Mouse (Mus musculus): Measurements from ENCODE around the gene Lck. TPM values are rescaled to one million over a fixed set of nuclear protein-coding genes. Genes with fewer than 3 reads are reported as not detected.

Lck gene
- under 1 TPM; 0.86 to 0.91 TPM for total RNA-seq (2021)

DNA sequence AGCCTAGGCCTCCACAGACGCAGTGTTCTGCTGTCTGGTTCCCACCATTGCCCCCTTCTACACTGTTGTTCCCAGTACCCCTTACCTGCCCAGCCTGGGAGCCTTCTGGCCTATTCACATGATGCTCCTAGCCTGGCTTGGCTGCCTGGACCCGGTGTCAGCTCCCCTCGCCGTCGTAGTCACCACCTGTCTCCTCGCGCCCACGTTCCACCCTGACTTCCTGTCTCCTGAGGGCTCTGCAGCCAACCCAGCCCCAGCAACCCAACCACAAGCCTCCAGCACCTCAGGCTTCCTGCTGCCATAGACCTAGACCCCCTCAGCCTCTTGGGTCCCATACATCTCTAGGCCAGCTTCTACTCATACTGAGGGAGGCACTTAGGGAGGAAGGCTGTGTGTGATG lies at the start of gene Lck:
Gene Lck, minus strand, starts transcription at position 212 of the 400 bp plus-strand sequence.
- DNase-seq = no peak

DNA sequence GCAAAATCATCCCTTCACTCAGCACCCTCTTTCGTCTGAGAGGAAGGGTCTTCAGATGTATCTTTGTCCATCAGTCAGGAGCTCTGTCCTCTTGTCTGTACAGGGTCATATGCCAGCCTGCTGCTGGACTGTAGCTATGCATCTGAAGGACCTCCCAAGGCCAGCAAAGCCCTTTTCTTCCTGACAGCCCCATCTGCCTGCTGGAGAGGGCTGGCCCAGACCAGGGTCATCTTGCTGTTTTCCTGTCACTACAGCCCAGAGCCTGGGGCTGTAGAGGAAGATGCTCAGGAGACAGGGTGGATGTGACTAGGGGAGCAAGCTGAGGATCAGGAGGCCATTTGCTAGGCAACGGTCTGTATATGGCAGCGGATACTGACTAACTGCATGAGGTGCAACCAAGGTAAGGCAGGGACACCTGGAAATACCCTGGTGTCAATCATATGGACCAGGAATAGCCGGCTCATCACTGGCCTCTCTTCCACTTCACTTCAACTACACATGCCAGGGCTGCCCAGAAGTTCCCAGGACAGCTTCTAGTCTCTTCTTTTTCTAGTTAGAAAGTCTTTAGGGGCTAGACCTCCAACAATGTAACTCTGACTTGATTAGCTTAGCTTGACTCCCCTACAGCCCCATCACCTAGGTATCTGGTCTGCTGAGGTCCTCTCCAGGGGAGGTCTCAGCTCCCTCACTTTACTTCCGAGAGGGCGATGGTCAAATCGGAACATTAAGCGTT lies 49.5 kb upstream of the Lck start:
- no peak for DNase-seq

DNA sequence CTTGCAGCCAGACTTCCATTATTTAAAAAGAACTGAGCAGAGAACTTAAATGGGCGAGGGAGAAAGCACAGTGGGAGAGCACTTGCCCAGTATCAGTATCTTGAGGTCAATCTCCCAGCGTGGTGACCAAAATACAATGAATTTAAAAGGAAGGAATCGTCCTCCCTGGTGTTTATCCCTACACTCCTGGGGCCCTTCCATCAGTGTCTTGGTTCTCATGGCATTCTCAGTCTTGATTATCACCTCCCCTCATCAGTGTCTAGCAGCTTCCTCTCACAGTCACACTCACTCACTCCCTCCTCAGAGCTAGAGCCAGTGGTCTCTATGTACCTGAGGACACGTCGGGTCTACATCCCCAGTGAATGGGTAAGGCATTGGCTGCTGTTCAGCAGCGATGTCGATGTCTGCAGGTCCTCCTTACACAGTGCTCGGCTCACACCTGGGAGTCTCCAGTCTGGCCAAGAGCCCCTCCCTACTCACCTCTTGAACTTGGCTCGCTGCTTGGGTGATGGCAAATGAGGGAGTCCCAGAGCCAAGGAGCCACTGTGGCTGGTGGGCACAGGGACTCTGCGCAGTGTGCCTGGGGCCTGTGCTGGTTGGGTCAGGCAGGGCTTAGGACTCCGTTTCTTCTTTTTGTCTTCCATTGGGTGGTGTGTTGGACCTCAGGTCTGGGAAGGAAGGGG lies 48.8 kb upstream of the Lck start:
- DNase-seq = no peak

DNA sequence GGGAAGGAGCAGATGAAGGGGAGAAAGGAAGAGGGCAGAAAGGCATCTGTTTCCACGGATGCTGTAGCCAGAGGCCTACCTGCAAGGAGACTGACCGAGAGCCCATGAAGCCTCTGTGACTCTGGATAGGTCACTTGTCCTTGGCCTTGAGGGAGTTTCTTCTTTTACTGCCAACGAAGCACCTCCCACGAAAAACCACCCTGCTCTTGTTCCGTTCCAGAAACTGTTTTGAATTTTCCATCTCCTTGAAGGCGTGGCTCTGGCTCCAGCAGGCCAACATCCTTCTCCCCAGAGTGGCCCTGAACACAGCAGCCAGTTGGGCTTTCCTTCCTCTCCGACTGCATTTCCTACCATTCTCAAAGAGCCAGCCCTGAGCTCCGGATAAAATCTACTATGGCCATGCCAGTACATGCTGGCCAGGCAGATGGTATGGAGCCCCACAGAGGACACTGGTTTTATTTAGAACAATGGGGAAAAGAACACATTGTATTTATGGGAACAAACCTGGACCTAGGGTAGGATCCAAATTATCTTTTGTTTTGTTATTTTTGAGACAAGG lies 47.9 kb upstream of the Lck start:
- peak; percentile 37 for DNase-seq

DNA sequence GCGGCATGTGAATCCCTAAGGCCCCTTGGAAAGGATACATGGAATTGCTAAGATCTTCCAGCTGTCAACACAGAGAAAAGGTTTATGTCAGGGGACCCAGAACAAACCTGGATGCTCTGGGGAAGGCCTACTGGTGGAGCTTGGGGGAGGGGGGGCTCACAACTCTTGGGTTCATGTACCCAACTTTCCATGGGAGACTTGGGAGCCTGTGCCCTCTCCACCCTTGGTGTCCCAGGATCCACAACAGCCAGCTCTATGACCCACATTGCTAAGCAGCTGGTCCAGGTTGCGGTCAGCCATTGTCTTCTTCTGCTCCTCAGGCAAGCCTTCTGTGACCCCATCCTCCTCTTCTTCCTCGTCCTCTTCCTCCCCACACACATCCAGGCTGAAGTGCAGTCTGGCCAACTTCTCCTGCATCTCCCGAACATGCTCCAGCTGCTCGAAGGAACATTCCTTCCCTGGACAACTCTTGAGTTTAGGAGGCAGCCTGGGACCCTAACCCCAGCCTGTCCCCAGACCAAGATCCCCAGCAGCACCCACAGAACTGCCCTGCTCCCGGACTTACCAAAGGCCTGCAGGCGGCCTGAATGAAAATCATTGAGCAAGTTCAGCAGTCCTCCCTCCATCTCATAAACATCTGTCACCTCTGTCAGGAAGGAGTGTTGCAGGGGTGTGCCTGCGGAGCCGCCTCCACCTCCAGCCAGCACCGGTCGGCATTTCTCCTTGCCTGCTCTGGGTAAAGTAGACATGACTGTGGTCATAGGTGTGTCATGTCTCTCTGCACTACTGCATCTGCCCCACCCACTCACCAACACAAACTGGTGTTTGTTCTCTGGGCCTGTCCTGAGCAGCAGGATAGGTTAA lies 47.2 kb upstream of the Lck start:
- no peak for DNase-seq

DNA sequence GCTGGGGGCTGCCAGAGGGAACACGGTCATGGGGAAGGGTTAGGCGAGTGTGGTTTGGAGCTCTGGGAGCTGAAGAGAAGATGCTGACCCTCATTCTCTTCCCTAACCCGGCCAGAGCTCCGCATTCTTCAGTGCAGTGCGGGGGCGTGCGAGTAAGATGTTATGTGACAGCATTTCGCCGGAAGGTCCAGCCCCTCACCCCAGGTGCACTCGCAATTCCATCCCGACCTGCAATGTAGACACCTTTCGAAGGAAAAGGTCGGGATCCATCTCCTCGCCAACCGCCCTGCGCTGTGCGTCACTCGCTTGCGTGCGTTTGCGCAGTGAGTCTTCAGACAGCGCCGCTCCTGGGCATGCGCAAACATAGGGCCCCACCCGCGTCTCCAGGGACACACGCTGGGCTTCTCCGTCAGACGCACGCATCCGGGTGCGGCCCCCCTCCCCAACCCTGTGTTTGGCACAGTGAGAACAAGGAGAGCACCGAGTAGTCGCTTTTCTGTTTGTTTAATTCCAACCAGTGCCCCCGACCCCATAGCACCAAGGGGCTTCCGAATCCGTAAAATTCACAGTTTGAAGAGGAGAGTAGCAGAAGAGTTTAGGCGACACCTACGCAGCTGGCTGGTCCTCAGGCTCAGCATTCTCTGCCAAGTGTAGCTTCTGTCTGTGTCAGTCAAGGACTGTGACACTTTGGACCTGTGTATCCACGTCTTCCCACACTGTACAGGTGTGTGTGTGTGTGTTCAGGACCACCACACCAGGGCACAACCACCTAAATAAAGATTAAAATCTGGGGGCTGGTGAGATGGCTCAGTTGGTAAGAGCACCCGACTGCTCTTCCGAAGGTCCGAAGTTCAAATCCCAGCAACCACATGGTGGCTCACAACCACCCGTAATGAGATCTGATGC lies 45.6 kb upstream of the Lck start, which contains the start of gene Iqcc:
Gene Iqcc, minus strand, starts transcription at position 314 of the 906 bp plus-strand sequence.
- DNase-seq = peak; percentile 97

DNA sequence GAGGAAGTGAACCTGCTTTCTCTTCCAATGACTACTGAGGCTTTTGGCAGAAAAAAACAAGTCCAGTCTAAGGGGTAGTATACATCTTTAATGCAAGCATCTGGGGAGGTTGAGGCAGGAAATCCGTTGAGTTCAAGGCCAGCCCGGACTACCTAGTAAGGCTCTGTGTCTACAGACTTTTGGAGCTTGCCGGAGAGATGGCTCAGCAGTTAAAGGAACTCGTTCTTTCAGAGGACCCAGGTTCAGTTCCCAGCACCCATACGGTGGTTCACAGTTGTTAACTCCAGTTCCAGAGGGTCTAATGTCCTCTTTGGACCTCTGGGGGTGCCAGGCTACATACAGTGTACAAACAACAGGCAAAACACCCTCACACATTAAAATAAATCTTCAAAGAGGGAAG lies 44.6 kb upstream of the Lck start:
- DNase-seq = no peak

DNA sequence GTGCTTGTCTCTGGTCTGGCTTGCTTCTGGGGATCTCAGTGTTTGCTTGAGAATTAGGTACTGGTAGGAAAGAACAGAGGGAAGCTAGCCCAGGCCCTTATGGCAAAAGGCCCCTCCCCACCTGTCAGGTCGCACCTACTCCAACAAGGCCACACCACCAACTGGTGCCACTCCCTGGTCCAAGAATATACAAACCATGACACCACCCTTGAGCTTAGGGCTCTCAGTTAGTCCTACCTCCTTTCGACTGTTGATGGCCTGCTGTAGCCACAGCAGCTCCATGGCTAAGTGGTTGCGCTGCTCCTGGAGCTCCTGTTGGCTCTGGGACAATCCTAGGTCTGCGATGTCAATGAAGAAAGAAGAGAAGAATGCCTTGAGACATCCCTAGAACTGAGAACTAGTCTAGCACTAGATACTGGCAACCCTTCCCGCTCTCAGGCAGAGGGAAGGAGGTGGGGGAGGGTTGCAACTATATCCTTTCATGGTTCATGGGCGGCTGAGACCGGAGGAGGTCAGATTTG lies 43.7 kb upstream of the Lck start:
- no peak for DNase-seq

DNA sequence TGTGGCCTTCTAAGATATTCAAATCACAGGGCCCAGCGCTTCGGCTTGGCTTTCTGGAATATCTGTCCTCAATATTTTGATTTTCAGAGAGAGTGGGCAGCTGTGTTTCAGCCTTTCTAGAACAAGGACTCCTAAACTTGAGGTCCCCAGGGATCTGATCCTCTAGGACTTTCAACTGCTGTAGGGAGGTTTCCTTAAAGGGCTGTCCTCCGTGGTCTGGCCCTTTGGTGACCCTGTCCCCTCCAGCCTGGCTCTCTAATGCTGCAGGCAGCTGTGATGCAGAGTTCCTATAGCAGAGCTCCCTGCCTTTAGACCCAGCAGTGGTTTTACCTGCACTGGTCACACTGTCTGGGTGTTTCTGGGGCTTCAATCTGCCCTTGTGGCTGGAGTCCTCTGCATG lies 43.2 kb upstream of the Lck start:
- no peak for DNase-seq

DNA sequence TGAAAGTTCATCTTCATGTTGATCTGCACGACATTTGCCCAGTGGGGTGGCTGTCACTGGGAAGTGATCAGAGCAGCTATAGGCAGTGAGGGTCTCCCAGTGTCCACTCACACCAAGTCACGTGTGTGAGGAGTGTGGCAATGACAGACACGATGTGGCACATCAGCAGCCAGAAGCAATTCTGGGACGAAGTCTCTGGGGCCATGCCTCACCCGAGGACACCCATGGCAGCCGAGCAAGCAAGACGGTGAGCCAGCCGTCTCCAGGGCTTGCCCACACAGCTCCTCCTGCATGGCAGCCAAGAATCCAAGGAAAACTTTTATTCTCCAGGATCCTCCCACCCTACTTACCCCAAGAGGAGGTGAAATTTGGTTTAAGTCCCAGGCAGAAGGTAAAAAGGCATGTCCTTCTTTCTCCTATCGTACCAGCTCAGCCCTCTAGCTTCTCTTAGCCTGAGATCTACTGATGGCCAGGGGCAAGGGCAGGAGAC lies 42.4 kb upstream of the Lck start:
- DNase-seq = no peak

DNA sequence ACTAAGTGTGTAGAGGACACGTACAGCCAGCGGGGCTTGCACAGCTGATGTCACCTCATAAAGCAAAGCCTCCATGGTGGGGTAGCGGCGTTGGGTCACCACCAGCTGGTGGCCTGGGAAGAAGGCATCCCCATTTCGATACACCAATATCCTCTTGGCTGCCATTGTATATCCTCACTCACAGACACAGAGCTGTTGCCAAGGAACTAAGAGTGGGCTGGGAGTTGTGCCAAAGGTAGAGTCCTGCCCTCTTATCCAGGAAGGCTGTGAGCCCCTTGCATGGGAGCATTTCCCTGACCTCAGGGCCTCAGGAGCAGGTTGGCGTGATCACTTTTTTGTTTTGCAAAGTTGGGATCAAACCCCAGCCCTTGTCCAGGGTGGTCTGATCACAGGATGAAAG lies 40.7 kb upstream of the Lck start, which contains the start of gene Dcdc2b:
Gene Dcdc2b, minus strand, starts transcription at position 165 of the 400 bp plus-strand sequence.
- DNase-seq = peak; percentile 75

DNA sequence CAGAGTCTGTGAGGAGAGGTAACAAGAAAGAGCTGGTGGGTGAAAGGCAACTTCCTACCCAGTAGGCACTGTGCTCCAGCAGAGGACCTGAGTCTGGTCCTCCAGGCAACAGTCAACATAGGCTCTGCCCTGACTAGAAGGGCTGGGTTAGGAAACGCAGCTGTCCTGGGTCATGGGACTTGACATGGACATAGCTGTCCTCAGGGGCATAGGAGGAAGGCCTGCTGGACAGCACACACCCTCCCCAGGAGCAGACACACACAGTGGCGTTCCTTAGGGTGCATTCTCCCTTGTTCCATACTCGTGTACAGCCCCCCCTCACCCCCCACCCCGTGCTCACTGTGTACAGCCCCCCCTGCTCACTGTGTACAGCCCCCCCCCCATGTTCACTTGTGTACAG lies 37.0 kb upstream of the Lck start:
- no peak for DNase-seq

DNA sequence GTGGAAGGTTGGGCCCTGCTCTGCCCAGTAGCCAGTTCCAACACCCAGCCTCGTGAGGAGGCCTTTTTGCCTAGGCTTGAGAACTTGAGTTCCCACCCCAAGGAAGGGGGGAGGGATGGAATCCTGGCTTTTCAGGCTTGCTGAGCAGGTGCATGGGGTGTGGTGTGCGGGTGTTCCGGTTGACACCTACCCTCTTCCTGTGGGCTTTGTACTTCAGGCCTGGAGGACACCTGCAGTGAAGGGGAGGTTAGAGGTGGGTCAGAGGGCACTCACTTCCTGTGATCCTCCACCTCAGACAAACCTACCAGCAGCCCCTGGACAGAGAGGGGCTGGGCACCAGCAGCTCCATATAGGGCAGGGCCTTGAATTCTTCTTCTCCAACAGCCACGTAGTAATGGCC lies 36.6 kb upstream of the Lck start:
- DNase-seq = no peak

DNA sequence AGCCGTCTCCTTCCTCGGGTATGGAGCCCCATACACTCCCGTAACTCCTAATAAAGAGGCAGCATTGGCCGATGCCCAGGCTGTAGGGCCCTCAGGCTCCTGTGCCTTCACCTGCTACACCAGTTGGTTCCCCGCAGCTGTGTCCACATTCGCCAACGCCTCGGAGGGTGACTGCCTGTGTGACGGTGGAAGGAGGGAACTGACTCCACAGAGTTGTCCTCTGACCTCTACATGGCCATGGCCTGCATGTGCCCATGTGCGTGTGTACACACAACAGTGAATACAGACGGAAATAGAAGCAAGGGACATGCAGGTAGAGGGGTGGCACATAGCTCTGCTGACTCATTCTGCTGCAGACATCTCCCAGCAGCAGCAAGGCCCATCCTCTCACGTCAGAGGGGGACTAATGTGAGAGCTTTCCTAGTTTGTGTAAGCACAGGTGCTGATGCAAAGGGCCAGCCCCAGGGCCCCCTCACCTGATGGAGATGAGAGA lies 35.7 kb upstream of the Lck start:
- DNase-seq = no peak

DNA sequence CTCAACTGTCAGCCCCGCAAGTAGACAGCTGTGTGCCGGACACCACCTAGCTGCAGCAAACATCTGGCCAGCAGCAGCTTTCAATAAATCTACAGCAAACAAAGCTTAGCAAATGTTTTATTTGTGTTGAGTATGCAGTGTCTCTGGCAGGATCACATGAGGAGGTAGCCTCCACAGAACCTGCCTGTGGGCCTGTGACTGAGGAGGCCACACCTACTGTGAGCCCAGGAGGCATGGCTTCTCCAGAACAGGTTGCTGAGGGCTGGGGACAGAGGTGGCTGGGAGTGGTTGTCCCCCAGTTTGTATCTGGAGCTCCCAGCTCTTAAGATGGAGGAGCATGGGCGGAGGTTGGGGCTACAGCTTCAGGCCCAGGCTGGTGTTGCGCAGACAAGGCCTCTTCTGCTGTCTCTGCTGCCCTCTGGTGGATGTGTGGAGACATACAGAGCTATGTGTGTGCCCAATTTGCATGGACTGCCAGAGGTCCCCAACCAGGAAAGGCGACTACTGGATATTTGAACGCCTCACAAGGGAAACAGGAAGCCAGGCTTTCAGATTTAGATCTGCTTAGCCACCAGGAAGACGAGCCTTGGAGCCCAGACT lies 35.1 kb upstream of the Lck start:
- peak; percentile 88 for DNase-seq

DNA sequence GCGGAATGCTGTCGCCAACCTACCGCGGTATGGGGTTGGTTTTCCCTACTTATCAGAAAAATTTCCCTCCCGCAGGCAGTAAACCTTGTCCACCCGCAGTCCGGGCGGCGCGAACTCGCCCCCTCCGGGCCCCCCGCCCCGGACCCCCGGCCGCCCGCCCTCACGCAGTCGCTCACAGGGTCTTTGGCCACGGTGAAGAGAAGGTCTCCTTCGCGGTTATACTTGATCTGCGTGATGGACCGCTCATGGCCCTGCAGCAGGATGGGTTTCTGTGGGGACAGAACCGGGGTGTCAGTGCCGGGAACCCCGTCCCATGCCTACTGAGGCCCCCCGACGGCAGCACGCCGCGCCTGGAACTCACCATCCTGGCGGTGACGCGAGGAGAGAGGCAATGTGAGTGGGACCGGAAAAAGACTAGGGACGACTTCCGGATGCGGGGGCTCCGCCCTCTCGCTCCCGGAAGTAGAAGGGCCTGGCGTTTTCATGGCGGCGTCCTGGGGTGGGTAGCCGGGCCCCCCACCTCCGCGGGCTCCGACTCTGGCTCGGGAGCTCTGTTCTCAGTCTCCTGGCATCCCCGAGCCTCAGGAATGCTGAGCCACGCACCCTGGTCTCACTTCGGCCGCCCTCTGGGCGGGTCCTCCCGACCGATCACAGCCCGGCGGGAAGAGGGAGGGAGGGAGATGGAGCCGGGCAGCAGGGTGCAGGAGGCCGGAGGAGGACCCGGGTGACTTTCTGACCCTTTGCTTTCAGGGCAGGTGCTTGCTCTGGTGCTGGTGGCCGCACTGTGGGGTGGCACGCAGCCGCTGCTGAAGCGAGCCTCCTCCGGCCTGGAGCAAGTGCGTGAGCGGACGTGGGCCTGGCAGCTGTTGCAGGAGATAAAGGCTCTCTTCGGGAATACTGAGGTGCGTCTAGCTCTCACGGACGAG lies 27.1 kb upstream of the Lck start, which contains the start of the genes Eif3i and Tmem234:
Gene Eif3i, minus strand, starts transcription at position 416 of the 926 bp plus-strand sequence.
Gene Tmem234, plus strand, starts transcription at position 436 of the 926 bp plus-strand sequence.
- DNase-seq = peak; percentile 87

DNA sequence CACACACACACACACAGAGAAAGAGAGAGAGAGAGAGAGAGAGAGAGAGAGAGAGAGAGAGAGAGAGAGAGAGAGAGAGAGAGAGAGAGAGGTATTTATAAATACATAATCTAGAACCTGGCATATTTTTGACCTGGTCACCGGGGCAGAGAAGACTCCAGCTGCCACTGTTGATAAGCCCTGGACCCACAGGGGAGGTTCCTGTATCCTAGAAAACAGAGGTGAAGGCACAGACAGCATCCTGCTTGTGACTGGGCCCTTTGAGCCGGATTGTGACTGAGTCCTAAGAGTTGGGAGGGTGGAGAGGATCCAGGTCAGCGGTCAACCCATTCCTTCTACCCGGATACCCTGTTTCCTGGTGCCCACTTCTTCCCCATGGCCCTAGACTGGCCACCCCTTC lies 15.4 kb upstream of the Lck start:
- no peak for DNase-seq

DNA sequence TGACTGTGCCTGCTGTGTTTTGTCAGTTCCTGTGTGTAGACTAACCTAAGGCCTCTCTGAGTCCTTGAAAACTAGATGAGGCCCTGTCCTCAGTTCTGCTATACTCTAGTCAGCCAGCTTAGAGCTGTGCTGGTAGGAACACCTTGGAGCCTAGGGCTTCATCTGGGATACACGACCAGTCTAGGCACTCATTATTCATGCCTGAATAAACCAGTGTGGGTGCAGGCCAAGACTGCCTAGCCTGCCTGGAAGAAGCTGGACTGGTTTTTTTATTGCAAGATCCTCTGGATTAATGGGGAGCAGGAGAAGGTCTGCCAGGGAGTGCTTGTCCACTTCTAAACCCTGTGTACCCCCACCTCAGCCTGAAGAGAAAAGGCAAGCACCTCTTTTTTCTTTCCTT lies 13.5 kb upstream of the Lck start:
- DNase-seq = no peak

DNA sequence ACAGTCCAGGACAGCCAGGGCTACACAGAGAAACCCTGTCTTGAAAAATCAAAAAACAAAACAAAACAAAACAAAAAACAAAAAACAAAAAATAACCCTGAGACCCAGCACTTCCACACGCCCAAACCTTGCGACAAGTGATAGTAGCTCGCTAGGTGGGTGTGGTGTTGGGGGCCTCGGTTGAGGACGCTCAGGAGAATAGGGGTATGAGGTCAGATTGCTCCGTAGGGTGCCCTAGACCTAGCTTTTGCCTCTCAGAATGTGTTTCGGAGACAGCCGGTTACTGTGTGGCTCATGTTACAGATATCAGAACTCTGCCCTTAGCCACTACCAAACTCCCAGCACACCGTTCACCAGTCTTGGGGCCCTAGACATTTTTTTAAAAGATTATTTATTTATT lies 12.3 kb upstream of the Lck start:
- no peak for DNase-seq

Measured in heart, postnatal 4 days (tissue).